Comparison of ENCODE assay signal across 8 mouse cellular contexts in the genomic region with DNA sequence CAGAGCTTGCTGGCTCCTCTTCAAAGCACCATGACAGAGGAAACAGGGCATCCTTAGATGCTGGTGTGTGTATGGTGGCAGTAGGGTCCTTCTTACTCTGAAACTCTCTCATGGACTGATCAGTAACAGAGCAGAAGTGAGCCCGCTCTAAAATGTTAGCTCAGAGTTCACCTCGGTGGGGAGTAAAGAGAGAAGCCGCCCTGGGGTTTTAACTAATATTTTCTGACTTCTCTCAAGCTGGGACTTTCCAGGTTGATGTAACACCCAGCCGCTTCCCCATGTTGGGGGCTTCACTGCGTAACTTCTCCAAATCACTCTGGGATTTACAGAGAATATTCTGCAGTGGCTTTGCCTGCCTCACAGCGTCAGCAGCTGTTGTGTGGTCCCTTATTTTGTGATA.
A peak's percentile ranks its signal among the peaks of the same experiment; 100 is the strongest.
DNase-seq lines count a peak whose midpoint lies in the region; ATAC-seq and TF ChIP-seq lines count a peak whose summit lies in the region.

No protein-coding gene starts in this region.

- H3K27me3 ChIP-seq in heart, embryonic 10.5 days (ENCODE audit: insufficient read depth, poor library complexity, severe bottlenecking) = no peaks in the 10 kb centered on the region
- no peaks in the 10 kb centered on the region for H3K27me3 ChIP-seq in midbrain, postnatal 0 days (ENCODE audit: insufficient read depth, low read length)

- TF ChIP-seq CTCF in midbrain, postnatal 0 days (IDR thresholded peaks at IDR 0.05) = no peak

- intact Hi-C loops in heart, postnatal 25 days (cut with DNase I) = no loop called here

- no peaks in the 10 kb centered on the region for H3K36me3 ChIP-seq in heart, embryonic 10.5 days
- no peaks in the 10 kb centered on the region for H3K36me3 ChIP-seq in midbrain, postnatal 0 days (ENCODE audit: insufficient read depth, low read length)

- ATAC-seq in common myeloid progenitor, adult 5-6 weeks (replicated peaks; ENCODE audit: low read depth, poor library complexity, severe bottlenecking) = peak; percentile 3
- ATAC-seq in inflammation-experienced regulatory T-cells, adult 6 months = peak; percentile 15
- ATAC-seq in midbrain, postnatal 0 days (ENCODE audit: low FRiP score) = no peak
- ATAC-seq in frontal cortex, adult (ENCODE audit: low TSS enrichment) = no peak

- H3K9ac ChIP-seq in midbrain, postnatal 0 days (replicated peaks; ENCODE audit: low read length, poor library complexity, severe bottlenecking) = no peak overlapping the region

- DNase-seq in heart, embryonic 10.5 days (ENCODE audit: low spot score) = no peak
- no peak for DNase-seq in heart, postnatal 25 days (ENCODE audit: low spot score)
- no peak for DNase-seq in midbrain, postnatal 0 days (ENCODE audit: low spot score)
- no peak for DNase-seq in gastrocnemius, postnatal 4 days (ENCODE audit: low spot score in 2 of 2)
- DNase-seq in left cerebral cortex, adult 9 months (ENCODE audit: low spot score in 2 of 2) = no peak

- H3K9me3 ChIP-seq in heart, embryonic 10.5 days = no peaks in the 10 kb centered on the region
- H3K9me3 ChIP-seq in midbrain, postnatal 0 days (ENCODE audit: low read length) = no peaks in the 10 kb centered on the region

- peaks cover 45% of the 10 kb centered on the region for H3K4me1 ChIP-seq in heart, embryonic 10.5 days
- peaks cover 19% of the 10 kb centered on the region; the same call in 1 of the 2 replicates for H3K4me1 ChIP-seq in midbrain, postnatal 0 days (ENCODE audit: insufficient read depth, low read length)

- WGBS in heart, embryonic 10.5 days = 73% methylated on average over 6 of the region's 6 CpGs
- 74% methylated on average over 6 of the region's 6 CpGs for WGBS in midbrain, postnatal 0 days

- peak overlapping the region; percentile 56 for H3K27ac ChIP-seq in heart, embryonic 10.5 days
- H3K27ac ChIP-seq in midbrain, postnatal 0 days (ENCODE audit: low read depth, low read length) = no peak overlapping the region

- peak overlapping the region; percentile 67 for H3K4me3 ChIP-seq in heart, embryonic 10.5 days
- 0 out of 2 replicates have a peak overlapping the region, but pooled peaks have one; percentile 9 for H3K4me3 ChIP-seq in midbrain, postnatal 0 days (ENCODE audit: low read depth, low read length)

- peak overlapping the region; percentile 24; the same call in 1 of the 2 replicates for H3K4me2 ChIP-seq in midbrain, postnatal 0 days (ENCODE audit: low read depth, low read length, poor library complexity, severe bottlenecking)

Comparison
In these comparisons a context has a peak if more than half of its experiments do, and no peak if none do; other contexts are left out.
1. ATAC-seq: peak in common myeloid progenitor, adult 5-6 weeks (single experiment) and inflammation-experienced regulatory T-cells, adult 6 months (single experiment); none in midbrain, postnatal 0 days (single experiment) and frontal cortex, adult (single experiment).